Mouse (Mus musculus) lung, postnatal 0 days (tissue): Measurements from ENCODE around the gene H6pd.

Experiments
- CTCF ChIP-seq: IDR thresholded peaks from 2 replicates; pipeline ENCODE4 v1.5.1; 2016; ENCODE audit warnings: antibody characterized with exemption, mild to moderate bottlenecking
- EP300 ChIP-seq: IDR thresholded peaks from 2 replicates; pipeline ENCODE4 v1.6.1; 2016; ENCODE audit warnings: antibody characterized with exemption, mild to moderate bottlenecking, control low read depth

DNA sequence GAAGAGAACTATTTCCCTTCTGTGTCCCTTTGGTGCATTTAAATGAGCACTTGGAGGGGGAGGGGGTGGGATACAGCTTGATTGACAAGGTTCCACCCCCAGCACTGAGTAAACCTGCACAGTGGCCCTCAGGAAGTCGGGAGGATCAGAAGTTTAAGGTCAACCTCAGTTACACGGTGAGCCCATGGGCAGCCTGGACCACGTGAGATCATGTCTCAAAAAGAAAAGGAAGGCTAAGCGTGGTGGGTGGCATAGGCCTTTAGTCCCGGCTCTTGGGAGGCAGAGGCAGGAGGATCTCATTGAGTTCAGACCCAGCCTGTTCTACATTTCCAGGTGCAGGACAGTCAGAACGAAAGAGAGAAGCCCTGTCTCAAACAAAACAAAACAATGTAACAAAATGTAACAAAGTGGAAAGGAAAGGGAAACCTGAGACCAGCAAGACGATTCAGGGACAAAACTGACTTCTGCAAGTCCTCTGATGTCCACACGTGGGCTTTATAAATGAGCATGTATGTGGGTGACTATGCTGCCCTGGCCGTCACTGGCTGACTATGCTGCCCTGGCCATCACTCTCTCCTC is 31.3 kb upstream of the H6pd start:
- TF ChIP-seq CTCF (no peak), EP300 (no peak)
